Mouse (Mus musculus) heart, embryonic 13.5 days (tissue): ENCODE data around the gene Hoxa4. TPM values are rescaled to one million over a fixed set of nuclear protein-coding genes. Genes with fewer than 3 reads are reported as not detected.

Experiments used
- ATAC-seq: fragments of 200-750 bp; cut with Nextera tagmentation; 2 replicates; pipeline ENCODE4 v1.8.0; 2017; ENCODE audit warnings: moderate TSS enrichment; ENCODE audit not compliant: insufficient number of reproducible peaks, low FRiP score, low TSS enrichment; ENCODE audit errors: extremely low read depth
- H3K27ac ChIP-seq: fragments of 300-500 bp; sonication (generic); replicated peaks from 2 replicates; pipeline ENCODE4 v1.5.1; 2015; ENCODE audit warnings: moderate library complexity, mild to moderate bottlenecking, inconsistent platforms
- H3K27me3 ChIP-seq: fragments of 300-500 bp; sonication (generic); replicated peaks from 2 replicates; pipeline ENCODE4 v1.6.1; 2015; ENCODE audit warnings: mild to moderate bottlenecking, inconsistent platforms
- H3K36me3 ChIP-seq: fragments of 300-500 bp; sonication (generic); 2 replicates; pipeline ENCODE4 v1.6.1; 2015; ENCODE audit warnings: mild to moderate bottlenecking, inconsistent platforms
- H3K4me1 ChIP-seq: fragments of 300-500 bp; sonication (generic); 2 replicates; pipeline ENCODE4 v1.6.1; 2015; ENCODE audit warnings: inconsistent platforms
- H3K4me2 ChIP-seq: fragments of 300-500 bp; sonication (generic); 2 replicates; pipeline ENCODE4 v1.6.1; 2015; ENCODE audit warnings: inconsistent platforms, mild to moderate bottlenecking, moderate library complexity
- H3K4me3 ChIP-seq: fragments of 300-500 bp; sonication (generic); 2 replicates; pipeline ENCODE4 v1.5.1; 2015; ENCODE audit warnings: moderate library complexity, mild to moderate bottlenecking, inconsistent platforms
- H3K9ac ChIP-seq: fragments of 300-500 bp; sonication (generic); 2 replicates; pipeline ENCODE4 v1.6.1; 2015; ENCODE audit warnings: inconsistent platforms, mild to moderate bottlenecking, moderate library complexity
- H3K9me3 ChIP-seq: fragments of 300-500 bp; sonication (generic); 2 replicates; pipeline ENCODE4 v1.6.1; 2016; ENCODE audit warnings: inconsistent platforms
- WGBS: fragments of 180-500 bp; shearing (Covaris S2); methylation state at CpG from one replicate; pipeline ENCODE4 v1.1.7; 2015; ENCODE audit warnings: mixed read lengths; 5-methylcytosine and 5-hydroxymethylcytosine counted together
- microRNA counts: library from miRNA; unstranded; fragments of <30 nt; microRNA quantifications from one replicate; lab custom pipeline; 2016
- microRNA-seq: library from miRNA; unstranded; fragments of <30 nt; microRNA quantifications from one replicate; pipeline ENCODE4, GENCODE M21; 2016
- polyA plus RNA-seq: library from polyadenylated mRNA; unstranded; fragments of >200 nt; fragmentation: Nextera tagmentation; extraction: Ambion mirVana; gene quantifications from 2 replicates; pipeline ENCODE4 v1.2.1, GENCODE M21; 2015

Hoxa4 gene
- polyA plus RNA-seq, 1 experiment from 2014 or later, result 0.74 TPM

- no peaks in the 10 kb centered on the region for H3K36me3 ChIP-seq
- no peak for ATAC-seq
- no peak overlapping the region for H3K27ac ChIP-seq
- 0 out of 2 replicates have a peak, but pooled peaks cover 4% of the 10 kb centered on the region for H3K4me1 ChIP-seq
- no peak overlapping the region for H3K4me3 ChIP-seq
- 7% methylated on average over 15 of the region's 16 CpGs for WGBS
- H3K27me3 ChIP-seq, result peaks cover 94% of the 10 kb centered on the region
- peak overlapping the region; percentile 36 for H3K4me2 ChIP-seq
- no peak overlapping the region for H3K9ac ChIP-seq
- no peaks in the 10 kb centered on the region for H3K9me3 ChIP-seq
Measured at GRCm38 (mm10) chr6:52150401-52150966, 41.1 kb downstream of the Hoxa4 start.

MicroRNAs encoded within 50 kb of the gene (microRNA counts, 519-probe panel; counts per million panel counts)
- 209 counts per million, percentile 61 among the panel's probes with 10 or more counts for microRNA mmu-miR-196b (lab: Ali Mortazavi, UCI)

Small RNA genes lying within 50 kb of the gene (microRNA-seq; reads per million reads assigned to microRNA genes)
- gene Mir196b, result 189 reads per million, percentile 62 among the genes with 10 or more reads in this experiment

Other genes starting within 250 kb of the Hoxa4 start
- gene Skap2, start 179.2 kb downstream of the Hoxa4 start, polyA plus RNA-seq, result 16.8 and 18.3 TPM in 2 replicates
- gene Hoxa1, start 33.4 kb downstream of the Hoxa4 start, polyA plus RNA-seq, result 0.97 and 1.6 TPM in 2 replicates
- 1.5 and 2.5 TPM in 2 replicates for gene Hoxa2, start 26.9 kb downstream of the Hoxa4 start, polyA plus RNA-seq
- gene 5730596B20Rik, start 14.3 kb downstream of the Hoxa4 start, polyA plus RNA-seq, result 0.15 and 0.33 TPM in 2 replicates
- gene Hoxa5, start 12.8 kb upstream of the Hoxa4 start, polyA plus RNA-seq, result 3.6 and 5.9 TPM in 2 replicates
- gene Hoxa6, start 17.0 kb upstream of the Hoxa4 start, polyA plus RNA-seq, result 0.40 TPM in 1 of 2 replicates, not detected in the other
- 0.99 and 1.2 TPM in 2 replicates for gene Hoxa3, start 21.6 kb upstream of the Hoxa4 start, polyA plus RNA-seq
- not detected in 2 replicates for gene Gm28308, start 21.6 kb upstream of the Hoxa4 start, polyA plus RNA-seq
- 0.46 and 0.59 TPM in 2 replicates for gene Hoxa7, start 30.1 kb upstream of the Hoxa4 start, polyA plus RNA-seq
- gene Hoxa9, start 39.3 kb upstream of the Hoxa4 start, polyA plus RNA-seq, result 0.10 and 0.17 TPM in 2 replicates
- 0.09 TPM in 1 of 2 replicates, not detected in the other for gene Hoxa10, start 49.1 kb upstream of the Hoxa4 start, polyA plus RNA-seq
- gene Hoxa11, start 54.1 kb upstream of the Hoxa4 start, polyA plus RNA-seq, result not detected in 2 replicates
- gene Hoxa13, start 69.1 kb upstream of the Hoxa4 start, polyA plus RNA-seq, result not detected in 2 replicates
- gene Evx1, start 121.7 kb upstream of the Hoxa4 start, polyA plus RNA-seq, result not detected in 2 replicates